Comparison of ENCODE assay signal across 11 mouse cellular contexts in the genomic region with DNA sequence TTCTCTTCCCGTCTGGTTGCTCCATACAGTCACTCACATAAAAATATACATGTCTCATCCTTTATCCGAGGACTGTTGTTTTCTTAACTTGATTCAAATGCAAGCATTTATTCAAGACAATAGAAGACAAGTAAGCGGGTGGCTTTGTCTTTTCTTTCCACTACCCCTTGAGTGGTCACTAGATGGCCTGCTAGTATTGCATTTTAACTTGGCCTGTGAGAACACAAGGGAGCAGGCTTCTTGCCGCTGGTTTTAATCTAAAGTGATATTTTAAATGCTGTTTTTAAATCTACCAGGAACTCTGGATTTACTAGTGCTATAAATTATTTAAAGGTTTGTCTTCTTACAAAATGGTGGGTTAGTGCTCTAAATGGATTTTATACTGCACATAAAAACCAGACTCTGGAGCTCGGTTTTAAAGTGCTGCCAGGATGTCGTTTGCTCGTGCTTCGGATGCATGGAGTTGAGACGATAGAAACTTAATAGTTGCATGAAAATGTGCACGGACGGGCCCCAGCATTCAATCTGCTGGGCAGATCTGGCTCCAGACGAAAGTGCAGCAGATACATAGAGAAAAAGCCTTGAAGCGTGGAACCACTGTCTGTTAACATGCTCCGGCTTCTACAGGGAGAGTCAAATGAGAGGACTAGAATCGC. TPM values are rescaled to one million over a fixed set of nuclear protein-coding genes. Genes with fewer than 3 reads are reported as not detected.
DNase-seq lines count a peak whose midpoint lies in the region; ATAC-seq lines count a peak whose summit lies in the region.
"Had no signal": no experiment of that assay in that cellular context is flagged by ENCODE, and none has a peak within 500 bp of the region (broad histone marks: within the 10 kb centered on the region; RNA-seq: fewer than 3 reads in every experiment).

No protein-coding gene starts in this region.

- H3K4me2 ChIP-seq in hindbrain, embryonic 14.5 days (replicated peaks), result no peak overlapping the region
- H3K4me2 ChIP-seq in hindbrain, embryonic 13.5 days, result no peak overlapping the region
- H3K4me2 ChIP-seq in midbrain, embryonic 11.5 days, result no peak overlapping the region
- no peak overlapping the region for H3K4me2 ChIP-seq in midbrain, embryonic 16.5 days (ENCODE audit: low read length)
- no peak overlapping the region for H3K4me2 ChIP-seq in embryonic facial prominence, embryonic 13.5 days
- H3K4me2 ChIP-seq: kidney, embryonic 15.5 days; lung, embryonic 15.5 days had no signal

- no peak overlapping the region for H3K27ac ChIP-seq in hindbrain, embryonic 14.5 days
- no peak overlapping the region for H3K27ac ChIP-seq in hindbrain, embryonic 13.5 days
- H3K27ac ChIP-seq in midbrain, embryonic 11.5 days (ENCODE audit: low read depth, low read length), result no peak overlapping the region
- no peak overlapping the region for H3K27ac ChIP-seq in midbrain, embryonic 16.5 days (ENCODE audit: low read length)
- peak overlapping the region; percentile 60 for H3K27ac ChIP-seq in embryonic facial prominence, embryonic 13.5 days
- H3K27ac ChIP-seq: kidney, embryonic 15.5 days; lung, embryonic 15.5 days had no signal

- H3K9ac ChIP-seq in hindbrain, embryonic 14.5 days, result no peak overlapping the region
- no peak overlapping the region for H3K9ac ChIP-seq in hindbrain, embryonic 13.5 days
- no peak overlapping the region for H3K9ac ChIP-seq in midbrain, embryonic 11.5 days (ENCODE audit: low read length)
- no peak overlapping the region for H3K9ac ChIP-seq in midbrain, embryonic 16.5 days (ENCODE audit: low read depth, low read length)
- 0 out of 2 replicates have a peak overlapping the region, but pooled peaks have one; percentile 33 for H3K9ac ChIP-seq in embryonic facial prominence, embryonic 13.5 days
- H3K9ac ChIP-seq: kidney, embryonic 15.5 days; lung, embryonic 15.5 days had no signal

- no peaks in the 10 kb centered on the region for H3K9me3 ChIP-seq in hindbrain, embryonic 14.5 days (ENCODE audit: control insufficient read depth, low read length)
- no peaks in the 10 kb centered on the region for H3K9me3 ChIP-seq in hindbrain, embryonic 13.5 days
- H3K9me3 ChIP-seq in midbrain, embryonic 11.5 days (ENCODE audit: control insufficient read depth, low read length), result no peaks in the 10 kb centered on the region
- no peaks in the 10 kb centered on the region for H3K9me3 ChIP-seq in midbrain, embryonic 16.5 days (replicated peaks; ENCODE audit: control insufficient read depth, low read length, poor library complexity, severe bottlenecking)
- H3K9me3 ChIP-seq in embryonic facial prominence, embryonic 13.5 days, result no peaks in the 10 kb centered on the region
- H3K9me3 ChIP-seq: kidney, embryonic 15.5 days; lung, embryonic 15.5 days had no signal

- peaks cover 25% of the 10 kb centered on the region for H3K36me3 ChIP-seq in hindbrain, embryonic 14.5 days (replicated peaks; ENCODE audit: control insufficient read depth, insufficient read depth)
- peaks cover 60% of the 10 kb centered on the region for H3K36me3 ChIP-seq in hindbrain, embryonic 13.5 days
- H3K36me3 ChIP-seq in midbrain, embryonic 11.5 days (ENCODE audit: control insufficient read depth, insufficient read depth, low read length), result no peaks in the 10 kb centered on the region
- H3K36me3 ChIP-seq in midbrain, embryonic 16.5 days (ENCODE audit: control insufficient read depth, insufficient read depth, low read length), result peaks cover 4% of the 10 kb centered on the region; the same call in 1 of the 2 replicates
- H3K36me3 ChIP-seq in embryonic facial prominence, embryonic 13.5 days, result peaks cover 26% of the 10 kb centered on the region

- H3K4me3 ChIP-seq in hindbrain, embryonic 14.5 days (replicated peaks; ENCODE audit: low read length), result no peak overlapping the region
- H3K4me3 ChIP-seq in hindbrain, embryonic 13.5 days, result no peak overlapping the region
- no peak overlapping the region for H3K4me3 ChIP-seq in midbrain, embryonic 11.5 days (ENCODE audit: low read depth, low read length)
- H3K4me3 ChIP-seq in midbrain, embryonic 16.5 days (ENCODE audit: low read depth, low read length), result no peak overlapping the region
- H3K4me3 ChIP-seq in embryonic facial prominence, embryonic 13.5 days, result no peak overlapping the region
- H3K4me3 ChIP-seq: kidney, embryonic 15.5 days; lung, embryonic 15.5 days had no signal

- 80% methylated on average over 15 of the region's 15 CpGs for WGBS in hindbrain, embryonic 14.5 days
- WGBS in hindbrain, embryonic 13.5 days, result 79% methylated on average over 15 of the region's 15 CpGs
- WGBS in midbrain, embryonic 11.5 days, result 90% methylated on average over 15 of the region's 15 CpGs
- 77% methylated on average over 15 of the region's 15 CpGs for WGBS in midbrain, embryonic 16.5 days
- 42% methylated on average over 15 of the region's 15 CpGs for WGBS in embryonic facial prominence, embryonic 13.5 days

- no peak for ATAC-seq in hindbrain, embryonic 14.5 days (ENCODE audit: low FRiP score)
- ATAC-seq in hindbrain, embryonic 13.5 days (ENCODE audit: low FRiP score), result no peak
- ATAC-seq in midbrain, embryonic 11.5 days (ENCODE audit: low FRiP score), result no peak
- ATAC-seq in midbrain, embryonic 16.5 days, result no peak
- ATAC-seq in embryonic facial prominence, embryonic 13.5 days (ENCODE audit: insufficient number of reproducible peaks, insufficient read depth, low FRiP score, low TSS enrichment, low read depth), result no peak

- no peaks in the 10 kb centered on the region for H3K27me3 ChIP-seq in hindbrain, embryonic 14.5 days (ENCODE audit: control insufficient read depth, insufficient read depth, low read length)
- no peaks in the 10 kb centered on the region for H3K27me3 ChIP-seq in hindbrain, embryonic 13.5 days
- H3K27me3 ChIP-seq in midbrain, embryonic 11.5 days (ENCODE audit: control insufficient read depth, insufficient read depth, low read length), result no peaks in the 10 kb centered on the region
- H3K27me3 ChIP-seq in midbrain, embryonic 16.5 days (ENCODE audit: control insufficient read depth, insufficient read depth, low read depth, low read length), result no peaks in the 10 kb centered on the region
- H3K27me3 ChIP-seq in embryonic facial prominence, embryonic 13.5 days, result no peaks in the 10 kb centered on the region
- H3K27me3 ChIP-seq: kidney, embryonic 15.5 days; lung, embryonic 15.5 days had no signal

- peak; percentile 43 for DNase-seq in hindbrain, embryonic 14.5 days (ENCODE audit: low spot score)
- peak; percentile 45 for DNase-seq in midbrain, embryonic 11.5 days (ENCODE audit: low spot score, missing footprints)
- DNase-seq in retina, postnatal 1 day, result peak; percentile 24
- no peak for DNase-seq in urinary bladder, adult 2 months (ENCODE audit: low spot score)
- DNase-seq in spleen, postnatal 36 days (ENCODE audit: low spot score in 2 of 2), result no peak
- DNase-seq: heart, postnatal 4 days had no signal

- no peaks in the 10 kb centered on the region for H3K4me1 ChIP-seq in hindbrain, embryonic 14.5 days (replicated peaks; ENCODE audit: control insufficient read depth, insufficient read depth, low read length)
- H3K4me1 ChIP-seq in hindbrain, embryonic 13.5 days (replicated peaks), result 0 out of 2 replicates have a peak, but pooled peaks cover 4% of the 10 kb centered on the region
- no peaks in the 10 kb centered on the region for H3K4me1 ChIP-seq in midbrain, embryonic 11.5 days (ENCODE audit: control insufficient read depth, insufficient read depth, low read length)
- H3K4me1 ChIP-seq in midbrain, embryonic 16.5 days (ENCODE audit: control insufficient read depth, insufficient read depth, low read length), result no peaks in the 10 kb centered on the region
- peaks cover 6% of the 10 kb centered on the region; the same call in 1 of the 2 replicates for H3K4me1 ChIP-seq in embryonic facial prominence, embryonic 13.5 days
- H3K4me1 ChIP-seq: kidney, embryonic 15.5 days; lung, embryonic 15.5 days had no signal

RNA-seq across cellular contexts. Expression of a gene that starts 28.7 kb away (rescaled TPM):
- polyA plus RNA-seq in hindbrain, embryonic 14.5 days (2014; fragmentation: Nextera tagmentation; extraction: Ambion mirVana), result 130 and 145 TPM in 2 replicates
- polyA plus RNA-seq in hindbrain, embryonic 13.5 days (2015; fragmentation: Nextera tagmentation; extraction: Ambion mirVana), result 115 and 116 TPM in 2 replicates
- polyA plus RNA-seq in midbrain, embryonic 11.5 days (2014; fragmentation: Nextera tagmentation; extraction: Ambion mirVana), result 72.5 and 82.4 TPM in 2 replicates
- polyA plus RNA-seq in midbrain, embryonic 16.5 days (2015; fragmentation: Nextera tagmentation; extraction: Ambion mirVana), result 125 and 127 TPM in 2 replicates
- polyA plus RNA-seq in embryonic facial prominence, embryonic 13.5 days (2015; fragmentation: Nextera tagmentation; extraction: Ambion mirVana), result 134 and 136 TPM in 2 replicates
- polyA plus RNA-seq in urinary bladder, adult 2 months (2012; rRNA removed), result 42.1 and 45.7 TPM in 2 replicates

Comparison
In these comparisons a context has a peak if more than half of its experiments do, and no peak if none do; other contexts are left out.
1. DNase-seq: peak in hindbrain, embryonic 14.5 days (single experiment), midbrain, embryonic 11.5 days (single experiment) and retina, postnatal 1 day (single experiment); none in urinary bladder, adult 2 months (single experiment) and spleen, postnatal 36 days (0 of 2).